In genomic region chr5:147724945-147725830, GRCm38 (mm10) we compare ENCODE assay signal across 8 mouse cellular contexts. TPM values are rescaled to one million over a fixed set of nuclear protein-coding genes. Genes with fewer than 3 reads are reported as not detected.
DNase-seq lines count a peak whose midpoint lies in the region; ATAC-seq and TF ChIP-seq lines count a peak whose summit lies in the region.

No protein-coding gene starts in this region.

- no peaks in the 10 kb centered on the region for H3K9me3 ChIP-seq in heart, embryonic 14.5 days (ENCODE audit: control insufficient read depth, low read length)
- no peaks in the 10 kb centered on the region for H3K9me3 ChIP-seq in limb, embryonic 12.5 days
- no peaks in the 10 kb centered on the region for H3K9me3 ChIP-seq in midbrain, embryonic 12.5 days

- under 1% methylated on average over 66 of the region's 69 CpGs for WGBS in heart, embryonic 14.5 days
- WGBS in limb, embryonic 12.5 days, result under 1% methylated on average over 69 of the region's 69 CpGs
- under 1% methylated on average over 69 of the region's 69 CpGs for WGBS in midbrain, embryonic 12.5 days

- ATAC-seq in heart, embryonic 14.5 days (ENCODE audit: insufficient number of reproducible peaks, insufficient read depth, low FRiP score, low read depth), result peak; percentile 58
- ATAC-seq in limb, embryonic 12.5 days (ENCODE audit: insufficient number of reproducible peaks, insufficient read depth, low FRiP score, low TSS enrichment, low read depth), result peak; percentile 72
- ATAC-seq in midbrain, embryonic 12.5 days (ENCODE audit: low FRiP score, low read depth), result peak; percentile 44; the same call in 1 of the 2 replicates

- H3K27me3 ChIP-seq in heart, embryonic 14.5 days (ENCODE audit: control insufficient read depth, insufficient read depth, low read length), result peaks cover 79% of the 10 kb centered on the region
- peaks cover 92% of the 10 kb centered on the region for H3K27me3 ChIP-seq in limb, embryonic 12.5 days
- H3K27me3 ChIP-seq in midbrain, embryonic 12.5 days, result peaks cover 92% of the 10 kb centered on the region
- peaks cover 2% of the 10 kb centered on the region; the same call in 1 of the 2 replicates for H3K27me3 ChIP-seq in testis, adult 2 months (ENCODE audit: control insufficient read depth, insufficient read depth, low read length)

- H3K4me1 ChIP-seq in heart, embryonic 14.5 days (ENCODE audit: control insufficient read depth in 2 of 2, insufficient read depth in 2 of 2, low read length in 2 of 2), result peaks cover 8 to 19% of the 10 kb centered on the region in 2 experiments; a peak in 3 of 4 replicates
- peaks cover 19% of the 10 kb centered on the region for H3K4me1 ChIP-seq in limb, embryonic 12.5 days (replicated peaks)
- peaks cover 17% of the 10 kb centered on the region for H3K4me1 ChIP-seq in midbrain, embryonic 12.5 days
- peaks cover 10% of the 10 kb centered on the region for H3K4me1 ChIP-seq in testis, adult 2 months (ENCODE audit: control insufficient read depth, insufficient read depth, low read length)

- DNase-seq in layer of hippocampus, postnatal 10 days (ENCODE audit: low spot score in 2 of 2), result peak; percentile 21 to 29
- no peak for DNase-seq in layer of hippocampus, adult 8-10 months (ENCODE audit: low spot score in 2 of 2)
- peak; percentile 68 for DNase-seq in embryo, embryonic 11 days
- no peak for DNase-seq in left cerebral cortex, adult 11 months (ENCODE audit: low spot score)

- H3K4me3 ChIP-seq in heart, embryonic 14.5 days (ENCODE audit: control insufficient read depth in 1 of 2, insufficient read depth in 1 of 2, low read depth in 1 of 2, low read length in 2 of 2), result peak overlapping the region; percentile 49 to 63
- peak overlapping the region; percentile 45 for H3K4me3 ChIP-seq in limb, embryonic 12.5 days (replicated peaks)
- H3K4me3 ChIP-seq in midbrain, embryonic 12.5 days, result peak overlapping the region; percentile 41
- peak overlapping the region; percentile 24 for H3K4me3 ChIP-seq in testis, adult 2 months (ENCODE audit: control insufficient read depth, low read depth, low read length)

- no peaks in the 10 kb centered on the region for H3K36me3 ChIP-seq in heart, embryonic 14.5 days (ENCODE audit: control insufficient read depth, insufficient read depth, low read length)
- H3K36me3 ChIP-seq in limb, embryonic 12.5 days, result no peaks in the 10 kb centered on the region
- no peaks in the 10 kb centered on the region for H3K36me3 ChIP-seq in midbrain, embryonic 12.5 days
- H3K36me3 ChIP-seq in testis, adult 2 months (ENCODE audit: control insufficient read depth, insufficient read depth, low read length), result no peaks in the 10 kb centered on the region

- peak overlapping the region; percentile 90 for H3K4me2 ChIP-seq in heart, embryonic 14.5 days (ENCODE audit: low read length)
- H3K4me2 ChIP-seq in limb, embryonic 12.5 days, result peak overlapping the region; percentile 77
- H3K4me2 ChIP-seq in midbrain, embryonic 12.5 days (replicated peaks), result peak overlapping the region; percentile 56

- TF ChIP-seq CTCF in testis, adult 2 months (IDR thresholded peaks at IDR 0.05; ENCODE audit: control insufficient read depth, insufficient read depth, insufficient replicate concordance, low read depth, low read length), result no peak

- peak overlapping the region; percentile 76 for H3K9ac ChIP-seq in heart, embryonic 14.5 days (ENCODE audit: low read length)
- peak overlapping the region; percentile 44; the same call in 1 of the 2 replicates for H3K9ac ChIP-seq in limb, embryonic 12.5 days (replicated peaks)
- H3K9ac ChIP-seq in midbrain, embryonic 12.5 days (replicated peaks), result no peak overlapping the region

- peak overlapping the region; percentile 13 to 69; a peak in 3 of 4 replicates for H3K27ac ChIP-seq in heart, embryonic 14.5 days (replicated peaks in 1 of 2; ENCODE audit: control insufficient read depth in 1 of 2, insufficient read depth in 1 of 2, low read depth in 2 of 2, low read length in 2 of 2)
- H3K27ac ChIP-seq in limb, embryonic 12.5 days, result 0 out of 2 replicates have a peak overlapping the region, but pooled peaks have one; percentile 12
- H3K27ac ChIP-seq in midbrain, embryonic 12.5 days (replicated peaks), result no peak overlapping the region
- H3K27ac ChIP-seq in testis, adult 2 months (ENCODE audit: control insufficient read depth, insufficient read depth, low read depth, low read length), result no peak overlapping the region

- TF ChIP-seq POLR2A in testis, adult 2 months (IDR thresholded peaks at IDR 0.05; ENCODE audit: control insufficient read depth, low read depth, low read length), result no peak

RNA-seq across cellular contexts. Expression of gene Flt1, which starts 0.6 kb away (rescaled TPM):
- 10 to 100 TPM; 27.0 to 29.0 TPM for total RNA-seq in layer of hippocampus, postnatal 10 days (2021)
- total RNA-seq in layer of hippocampus, adult 8-10 months (2022), result 10 to 100 TPM; 31.9 to 39.7 (median 36.0) TPM
- 28.9 and 29.5 TPM in 2 replicates for polyA plus RNA-seq in heart, embryonic 14.5 days (2014; fragmentation: Nextera tagmentation; extraction: Ambion mirVana)
- polyA plus RNA-seq in limb, embryonic 12.5 days (2016; fragmentation: Nextera tagmentation; extraction: Ambion mirVana), result 11.2 and 12.6 TPM in 2 replicates
- polyA plus RNA-seq in midbrain, embryonic 12.5 days (2016; fragmentation: Nextera tagmentation; extraction: Ambion mirVana), result 11.9 and 12.6 TPM in 2 replicates
- 1.00 and 1.1 TPM in 2 replicates for polyA plus RNA-seq in testis, adult 2 months (2012; rRNA removed)

Comparison
In these comparisons a context has a peak if more than half of its experiments do, and no peak if none do; other contexts are left out.
1. DNase-seq: peak in layer of hippocampus, postnatal 10 days (2 of 2) and embryo, embryonic 11 days (single experiment); none in layer of hippocampus, adult 8-10 months (0 of 2) and left cerebral cortex, adult 11 months (single experiment).
2. H3K27ac ChIP-seq: peak in heart, embryonic 14.5 days (2 of 2) and limb, embryonic 12.5 days (single experiment); none in midbrain, embryonic 12.5 days (single experiment) and testis, adult 2 months (single experiment).
3. Peak in every context shown above with its lines, with median percentiles within 50 percentile points of each other: ATAC-seq, H3K4me2 ChIP-seq and H3K4me3 ChIP-seq.